Mouse (Mus musculus) brain, adult 2 months (tissue): ENCODE results near the gene Dusp10.

ENCODE experiments used
- DNase-seq: peaks from one replicate; pipeline ENCODE4 v3.0.0; 2011; ENCODE audit warnings: low read depth, low spot score

Gene Dusp10

GRCm38 (mm10) chr1:184030070-184030802 is 17.1 kb downstream of the Dusp10 start:
- DNase-seq = no peak

- DNase-seq = no peak
Measured at GRCm38 (mm10) chr1:184032682-184033389, 19.7 kb downstream of the Dusp10 start.

GRCm38 (mm10) chr1:184033390-184034010 is 20.4 kb downstream of the Dusp10 start:
- peak; percentile 81 for DNase-seq

GRCm38 (mm10) chr1:184034011-184034557 is 21.0 kb downstream of the Dusp10 start, which contains the start of gene 1700056E22Rik:
Gene 1700056E22Rik (minus strand): TSS chr1:184034301.
- peak; percentile 99 for DNase-seq

GRCm38 (mm10) chr1:184034741-184035181 is 21.7 kb downstream of the Dusp10 start:
- peak; percentile 68 for DNase-seq

GRCm38 (mm10) chr1:184035346-184035903 is 22.3 kb downstream of the Dusp10 start:
- DNase-seq = no peak

- no peak for DNase-seq
Measured at GRCm38 (mm10) chr1:184037802-184038201, 24.7 kb downstream of the Dusp10 start.

GRCm38 (mm10) chr1:184039301-184039700 is 26.2 kb downstream of the Dusp10 start:
- no peak for DNase-seq

GRCm38 (mm10) chr1:184040181-184040580 is 27.1 kb downstream of the Dusp10 start:
- DNase-seq = no peak

- DNase-seq = no peak
Measured at GRCm38 (mm10) chr1:184040906-184041305, 27.8 kb downstream of the Dusp10 start.

- DNase-seq = peak; percentile 53
Measured at GRCm38 (mm10) chr1:184041778-184042573, 28.9 kb downstream of the Dusp10 start.

GRCm38 (mm10) chr1:184042745-184043144 is 29.6 kb downstream of the Dusp10 start:
- DNase-seq = no peak

- no peak for DNase-seq
Measured at GRCm38 (mm10) chr1:184043391-184043790, 30.3 kb downstream of the Dusp10 start.

GRCm38 (mm10) chr1:184046070-184046677 is 33.1 kb downstream of the Dusp10 start:
- DNase-seq = no peak

- DNase-seq = no peak
Measured at GRCm38 (mm10) chr1:184047818-184048217, 34.7 kb downstream of the Dusp10 start.

- no peak for DNase-seq
Measured at GRCm38 (mm10) chr1:184048675-184049418, 35.7 kb downstream of the Dusp10 start.

GRCm38 (mm10) chr1:184051286-184051685 is 38.2 kb downstream of the Dusp10 start:
- no peak for DNase-seq

- peak; percentile 81 for DNase-seq
Measured at GRCm38 (mm10) chr1:184051824-184052223, 38.7 kb downstream of the Dusp10 start.

- no peak for DNase-seq
Measured at GRCm38 (mm10) chr1:184052331-184052730, 39.2 kb downstream of the Dusp10 start.

GRCm38 (mm10) chr1:184053141-184053540 is 40.0 kb downstream of the Dusp10 start:
- DNase-seq = no peak
